Mouse (Mus musculus) kidney, embryonic 16.5 days (tissue): ENCODE measurements at regions not wholly inside any gene's neighbourhood (a gene's known extent, or its start where the extent isn't known, plus 50 kb on each side); places are given as distances from the start of the nearest gene placed in this dataset.

Experiments used
- ATAC-seq: fragments of 200-750 bp; cut with Nextera tagmentation; 2 replicates; pipeline ENCODE4 v1.8.0; 2017; ENCODE audit warnings: moderate TSS enrichment; ENCODE audit not compliant: low FRiP score, low TSS enrichment
- H3K27ac ChIP-seq: fragments of 300-500 bp; sonication (generic); 2 replicates; pipeline ENCODE4 v1.5.1; 2014; ENCODE audit warnings: low read length
- H3K27me3 ChIP-seq: fragments of 300-500 bp; sonication (generic); 2 replicates; pipeline ENCODE4 v1.6.1; 2014; ENCODE audit warnings: low read length, control low read depth, mixed read lengths; ENCODE audit not compliant: insufficient read depth
- H3K36me3 ChIP-seq: fragments of 300-500 bp; sonication (generic); 2 replicates; pipeline ENCODE4 v1.6.1; 2014; ENCODE audit warnings: low read length, control low read depth, mixed read lengths; ENCODE audit not compliant: insufficient read depth
- H3K4me1 ChIP-seq: fragments of 300-500 bp; sonication (generic); 2 replicates; pipeline ENCODE4 v1.6.1; 2014; ENCODE audit warnings: low read length, control low read depth, mixed read lengths; ENCODE audit not compliant: insufficient read depth
- H3K4me2 ChIP-seq: fragments of 300-500 bp; sonication (generic); replicated peaks from 2 replicates; pipeline ENCODE4 v1.6.1; 2014; ENCODE audit warnings: low read depth, low read length
- H3K4me3 ChIP-seq: fragments of 300-500 bp; sonication (generic); 2 replicates; pipeline ENCODE4 v1.5.1; 2014; ENCODE audit warnings: mild to moderate bottlenecking, low read length
- H3K9ac ChIP-seq: fragments of 300-500 bp; sonication (generic); replicated peaks from 2 replicates; pipeline ENCODE4 v1.6.1; 2014; ENCODE audit warnings: low read length
- H3K9me3 ChIP-seq: fragments of 300-500 bp; sonication (generic); 2 replicates; pipeline ENCODE4 v1.6.1; 2016; ENCODE audit warnings: low read length, control low read depth
- WGBS: fragments of 180-500 bp; shearing (Covaris S2); extraction: QIAGEN DNeasy Blood & Tissue Kit; methylation state at CpG from one replicate; pipeline ENCODE4 v1.1.7; 2014; 5-methylcytosine and 5-hydroxymethylcytosine counted together

GRCm38 (mm10) chr4:10767676-10768075, 106.6 kb upstream of the 2610301B20Rik start:
- H3K4me1 ChIP-seq, result no peaks in the 10 kb centered on the region
- no peak overlapping the region for H3K4me2 ChIP-seq
- H3K9ac ChIP-seq, result no peak overlapping the region
- WGBS, result 63% methylated on average over 6 of the region's 6 CpGs
- no peaks in the 10 kb centered on the region for H3K9me3 ChIP-seq
- no peak overlapping the region for H3K4me3 ChIP-seq
- no peaks in the 10 kb centered on the region for H3K36me3 ChIP-seq
- no peak for ATAC-seq
- H3K27me3 ChIP-seq, result no peaks in the 10 kb centered on the region
- H3K27ac ChIP-seq, result no peak overlapping the region

- WGBS, result 79% methylated on average over 13 of the region's 13 CpGs
- ATAC-seq, result no peak
- Histone ChIP-seq H3K4me3 (no peak overlapping the region), H3K36me3 (no peaks in the 10 kb centered on the region), H3K4me1 (no peaks in the 10 kb centered on the region), H3K9ac (no peak overlapping the region), H3K27ac (no peak overlapping the region), H3K9me3 (no peaks in the 10 kb centered on the region; the same call in 1 of the 2 replicates), H3K4me2 (no peak overlapping the region), H3K27me3 (no peaks in the 10 kb centered on the region)
Measured at GRCm38 (mm10) chr4:10770026-10770643, 104.2 kb upstream of the 2610301B20Rik start.

- Histone ChIP-seq H3K9me3 (no peaks in the 10 kb centered on the region; the same call in 1 of the 2 replicates), H3K36me3 (no peaks in the 10 kb centered on the region), H3K4me2 (no peak overlapping the region), H3K27me3 (no peaks in the 10 kb centered on the region), H3K27ac (no peak overlapping the region), H3K9ac (no peak overlapping the region), H3K4me1 (no peaks in the 10 kb centered on the region), H3K4me3 (no peak overlapping the region)
- 15% methylated on average over 3 of the region's 3 CpGs for WGBS
- no peak for ATAC-seq
Measured at GRCm38 (mm10) chr4:10774557-10775215, 99.6 kb upstream of the 2610301B20Rik start.

GRCm38 (mm10) chr4:10786701-10787100, 87.6 kb upstream of the 2610301B20Rik start:
- Histone ChIP-seq H3K4me1 (no peaks in the 10 kb centered on the region), H3K27me3 (no peaks in the 10 kb centered on the region), H3K4me2 (no peak overlapping the region), H3K9me3 (no peaks in the 10 kb centered on the region), H3K4me3 (no peak overlapping the region), H3K36me3 (no peaks in the 10 kb centered on the region), H3K9ac (no peak overlapping the region), H3K27ac (no peak overlapping the region)
- ATAC-seq, result no peak
- 75% methylated on average over 2 of the region's 2 CpGs for WGBS

- no peaks in the 10 kb centered on the region for H3K36me3 ChIP-seq
- H3K27me3 ChIP-seq, result no peaks in the 10 kb centered on the region
- H3K9me3 ChIP-seq, result no peaks in the 10 kb centered on the region
- H3K4me1 ChIP-seq, result no peaks in the 10 kb centered on the region
- H3K9ac ChIP-seq, result no peak overlapping the region
- no peak overlapping the region for H3K4me3 ChIP-seq
- H3K4me2 ChIP-seq, result no peak overlapping the region
- no peak for ATAC-seq
- H3K27ac ChIP-seq, result no peak overlapping the region
Measured at GRCm38 (mm10) chr4:10788306-10788705, 86.0 kb upstream of the 2610301B20Rik start.

- ATAC-seq, result no peak
- Histone ChIP-seq H3K9ac (no peak overlapping the region), H3K4me2 (no peak overlapping the region), H3K9me3 (no peaks in the 10 kb centered on the region), H3K27me3 (no peaks in the 10 kb centered on the region), H3K36me3 (no peaks in the 10 kb centered on the region), H3K4me1 (no peaks in the 10 kb centered on the region), H3K4me3 (no peak overlapping the region), H3K27ac (no peak overlapping the region)
- WGBS, result 82% methylated on average over 3 of the region's 3 CpGs
Measured at GRCm38 (mm10) chr4:10789141-10789540, 85.2 kb upstream of the 2610301B20Rik start.

GRCm38 (mm10) chr4:10792628-10793027, 81.7 kb upstream of the 2610301B20Rik start:
- no peaks in the 10 kb centered on the region for H3K9me3 ChIP-seq
- no peak overlapping the region for H3K4me2 ChIP-seq
- WGBS, result 46% methylated on average over 3 of the region's 3 CpGs
- ATAC-seq, result no peak
- H3K27ac ChIP-seq, result no peak overlapping the region
- no peaks in the 10 kb centered on the region for H3K27me3 ChIP-seq
- H3K4me1 ChIP-seq, result no peaks in the 10 kb centered on the region
- H3K36me3 ChIP-seq, result no peaks in the 10 kb centered on the region
- no peak overlapping the region for H3K4me3 ChIP-seq
- no peak overlapping the region for H3K9ac ChIP-seq

GRCm38 (mm10) chr4:10794471-10794870, 79.8 kb upstream of the 2610301B20Rik start:
- Histone ChIP-seq H3K9me3 (no peaks in the 10 kb centered on the region), H3K36me3 (no peaks in the 10 kb centered on the region), H3K4me3 (no peak overlapping the region), H3K27me3 (no peaks in the 10 kb centered on the region), H3K9ac (no peak overlapping the region), H3K27ac (no peak overlapping the region), H3K4me1 (no peaks in the 10 kb centered on the region), H3K4me2 (no peak overlapping the region)
- no peak for ATAC-seq
- WGBS, result 67% methylated on average over 3 of the region's 3 CpGs

GRCm38 (mm10) chr4:10800780-10801553, 73.3 kb upstream of the 2610301B20Rik start:
- Histone ChIP-seq H3K9me3 (no peaks in the 10 kb centered on the region), H3K27ac (no peak overlapping the region)
- WGBS, result 65% methylated on average over 3 of the region's 3 CpGs

GRCm38 (mm10) chr4:10804735-10805134, 69.6 kb upstream of the 2610301B20Rik start:
- H3K9ac ChIP-seq, result no peak overlapping the region
- H3K4me3 ChIP-seq, result no peak overlapping the region
- ATAC-seq, result no peak
- H3K9me3 ChIP-seq, result no peaks in the 10 kb centered on the region
- no peak overlapping the region for H3K27ac ChIP-seq
- 37% methylated on average over 1 of the region's 1 CpGs for WGBS
- no peaks in the 10 kb centered on the region for H3K36me3 ChIP-seq
- no peaks in the 10 kb centered on the region for H3K27me3 ChIP-seq
- no peaks in the 10 kb centered on the region for H3K4me1 ChIP-seq
- H3K4me2 ChIP-seq, result no peak overlapping the region

More at GRCm38 (mm10) chr4:10800780-10801553, 73.3 kb upstream of the 2610301B20Rik start:
- Histone ChIP-seq H3K4me3 (no peak overlapping the region), H3K9ac (no peak overlapping the region), H3K27me3 (no peaks in the 10 kb centered on the region), H3K4me1 (no peaks in the 10 kb centered on the region), H3K4me2 (no peak overlapping the region), H3K36me3 (no peaks in the 10 kb centered on the region)
- no peak for ATAC-seq
